Mouse (Mus musculus): ENCODE measurements at regions not wholly inside any gene's neighbourhood (a gene's known extent, or its start where the extent isn't known, plus 50 kb on each side); places are given as distances from the start of the nearest gene placed in this dataset.

DNA sequence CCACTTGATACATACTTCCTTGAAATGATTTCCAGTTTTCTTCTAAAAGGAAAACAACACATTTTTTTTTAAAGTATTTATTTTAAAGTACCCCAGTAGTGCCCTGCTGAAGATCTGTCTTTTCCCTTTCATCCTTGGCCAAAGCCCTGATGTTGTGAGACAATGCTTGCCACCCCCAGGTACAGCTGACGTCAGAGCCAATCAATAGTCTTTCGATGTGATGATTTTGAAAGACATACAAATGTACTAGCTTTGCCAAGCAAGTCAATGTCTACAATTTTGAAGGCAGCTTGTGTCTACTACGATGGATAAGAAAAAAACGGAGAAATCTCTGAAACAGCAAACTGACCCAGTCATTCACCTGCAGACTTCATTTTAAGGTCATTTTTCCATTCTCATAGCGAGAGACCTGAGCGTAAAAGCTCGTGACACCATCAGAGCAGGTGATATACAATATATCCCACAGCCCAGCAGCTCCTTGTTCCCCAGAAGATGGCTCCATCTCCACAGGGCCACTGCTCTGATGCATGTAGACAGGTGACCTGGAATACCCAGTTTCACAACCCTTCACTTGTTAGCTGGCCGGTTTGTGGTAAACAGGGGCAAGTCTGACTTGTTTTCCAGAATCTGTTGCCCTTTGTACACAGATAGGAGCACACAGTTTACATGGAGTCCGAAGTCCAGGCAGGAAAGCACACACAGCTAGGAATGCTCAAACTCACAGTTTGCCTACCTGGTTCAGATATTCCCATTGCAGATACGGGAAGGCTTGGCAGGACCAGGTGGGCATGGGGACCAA is 129.0 kb downstream of the Irs2 start:
- H3K27me3 ChIP-seq (replicated peaks; ENCODE audit: control insufficient read depth, insufficient read depth, low read length), result no peaks in the 10 kb centered on the region
- H3K4me1 ChIP-seq (replicated peaks; ENCODE audit: control insufficient read depth, insufficient read depth, low read length), result no peaks in the 10 kb centered on the region
- H3K27ac ChIP-seq (ENCODE audit: low read depth, low read length), result no peak overlapping the region; the same call in 1 of the 2 replicates
- ATAC-seq, result peak; percentile 95
- 48% methylated on average over 10 of the region's 10 CpGs for WGBS
- H3K4me3 ChIP-seq (ENCODE audit: low read depth, low read length), result no peak overlapping the region
- TF ChIP-seq CTCF (IDR thresholded peaks at IDR 0.05; ENCODE audit: low read depth), result peak; percentile 68
- no peak overlapping the region for H3K9ac ChIP-seq (ENCODE audit: low read depth, low read length)
- H3K9me3 ChIP-seq (ENCODE audit: control insufficient read depth), result no peaks in the 10 kb centered on the region
- H3K36me3 ChIP-seq (ENCODE audit: control insufficient read depth, insufficient read depth), result no peaks in the 10 kb centered on the region
- no peak overlapping the region for H3K4me2 ChIP-seq (replicated peaks; ENCODE audit: low read depth)

GRCm38 (mm10) chr8:10878371-10878770 is 129.9 kb downstream of the Irs2 start:
- no peak for TF ChIP-seq CTCF (IDR thresholded peaks at IDR 0.05; ENCODE audit: low read depth)
- H3K9me3 ChIP-seq (ENCODE audit: control insufficient read depth), result no peaks in the 10 kb centered on the region
- no peak for ATAC-seq
- 88% methylated on average over 4 of the region's 4 CpGs for WGBS
- no peak overlapping the region for H3K4me2 ChIP-seq (replicated peaks; ENCODE audit: low read depth)
- H3K27ac ChIP-seq (ENCODE audit: low read depth, low read length), result no peak overlapping the region
- H3K36me3 ChIP-seq (ENCODE audit: control insufficient read depth, insufficient read depth), result no peaks in the 10 kb centered on the region
- no peak overlapping the region for H3K4me3 ChIP-seq (ENCODE audit: low read depth, low read length)
- no peak overlapping the region for H3K9ac ChIP-seq (ENCODE audit: low read depth, low read length)
- H3K4me1 ChIP-seq (replicated peaks; ENCODE audit: control insufficient read depth, insufficient read depth, low read length), result no peaks in the 10 kb centered on the region
- no peaks in the 10 kb centered on the region for H3K27me3 ChIP-seq (replicated peaks; ENCODE audit: control insufficient read depth, insufficient read depth, low read length)

GRCm38 (mm10) chr8:10875170-10875569 is 133.1 kb downstream of the Irs2 start:
- no peak for ATAC-seq
- Histone ChIP-seq H3K4me1 (replicated peaks; ENCODE audit: control insufficient read depth, insufficient read depth, low read length) (no peaks in the 10 kb centered on the region), H3K27me3 (replicated peaks; ENCODE audit: control insufficient read depth, insufficient read depth, low read length) (no peaks in the 10 kb centered on the region), H3K4me2 (replicated peaks; ENCODE audit: low read depth) (no peak overlapping the region), H3K9ac (ENCODE audit: low read depth, low read length) (no peak overlapping the region), H3K9me3 (ENCODE audit: control insufficient read depth) (no peaks in the 10 kb centered on the region), H3K4me3 (ENCODE audit: low read depth, low read length) (no peak overlapping the region), H3K27ac (ENCODE audit: low read depth, low read length) (no peak overlapping the region), H3K36me3 (ENCODE audit: control insufficient read depth, insufficient read depth) (no peaks in the 10 kb centered on the region)
- TF ChIP-seq CTCF (IDR thresholded peaks at IDR 0.05; ENCODE audit: low read depth), result no peak
- 75% methylated on average over 6 of the region's 6 CpGs for WGBS

DNA sequence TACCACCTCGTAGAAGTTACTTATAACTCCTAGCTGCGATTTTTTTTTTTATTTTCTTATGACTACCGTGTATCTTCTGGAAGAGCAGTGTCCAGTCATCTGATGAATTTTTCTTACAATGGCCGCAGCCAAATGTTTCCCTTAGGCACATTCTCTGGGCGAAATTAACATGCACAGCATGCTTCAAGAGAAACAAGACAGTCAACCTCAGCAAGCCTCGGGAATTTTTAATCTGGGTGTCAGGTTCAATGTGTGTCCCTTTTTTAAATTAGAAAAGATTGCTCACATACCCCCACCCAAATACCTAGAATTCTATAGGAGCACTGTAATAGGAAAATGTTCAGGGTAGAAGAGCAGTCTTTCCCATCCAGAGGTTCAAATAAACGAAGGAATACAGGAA is 136.8 kb downstream of the Irs2 start:
- Histone ChIP-seq H3K4me2 (replicated peaks; ENCODE audit: low read depth) (no peak overlapping the region), H3K27me3 (replicated peaks; ENCODE audit: control insufficient read depth, insufficient read depth, low read length) (no peaks in the 10 kb centered on the region), H3K36me3 (ENCODE audit: control insufficient read depth, insufficient read depth) (no peaks in the 10 kb centered on the region), H3K27ac (ENCODE audit: low read depth, low read length) (no peak overlapping the region), H3K9me3 (ENCODE audit: control insufficient read depth) (no peaks in the 10 kb centered on the region), H3K4me1 (replicated peaks; ENCODE audit: control insufficient read depth, insufficient read depth, low read length) (no peaks in the 10 kb centered on the region; the same call in 1 of the 2 replicates), H3K4me3 (ENCODE audit: low read depth, low read length) (no peak overlapping the region), H3K9ac (ENCODE audit: low read depth, low read length) (no peak overlapping the region)
- no peak for TF ChIP-seq CTCF (IDR thresholded peaks at IDR 0.05; ENCODE audit: low read depth)
- WGBS, result 80% methylated on average over 7 of the region's 7 CpGs
- no peak for ATAC-seq

GRCm38 (mm10) chr8:10870423-10871055 is 137.7 kb downstream of the Irs2 start:
- ATAC-seq, result no peak
- Histone ChIP-seq H3K4me2 (replicated peaks; ENCODE audit: low read depth) (no peak overlapping the region), H3K27ac (ENCODE audit: low read depth, low read length) (no peak overlapping the region), H3K36me3 (ENCODE audit: control insufficient read depth, insufficient read depth) (no peaks in the 10 kb centered on the region), H3K27me3 (replicated peaks; ENCODE audit: control insufficient read depth, insufficient read depth, low read length) (no peaks in the 10 kb centered on the region), H3K4me3 (ENCODE audit: low read depth, low read length) (no peak overlapping the region), H3K9me3 (ENCODE audit: control insufficient read depth) (no peaks in the 10 kb centered on the region), H3K9ac (ENCODE audit: low read depth, low read length) (no peak overlapping the region), H3K4me1 (replicated peaks; ENCODE audit: control insufficient read depth, insufficient read depth, low read length) (peaks cover 8% of the 10 kb centered on the region)
- no peak for TF ChIP-seq CTCF (IDR thresholded peaks at IDR 0.05; ENCODE audit: low read depth)
- 84% methylated on average over 13 of the region's 13 CpGs for WGBS

DNA sequence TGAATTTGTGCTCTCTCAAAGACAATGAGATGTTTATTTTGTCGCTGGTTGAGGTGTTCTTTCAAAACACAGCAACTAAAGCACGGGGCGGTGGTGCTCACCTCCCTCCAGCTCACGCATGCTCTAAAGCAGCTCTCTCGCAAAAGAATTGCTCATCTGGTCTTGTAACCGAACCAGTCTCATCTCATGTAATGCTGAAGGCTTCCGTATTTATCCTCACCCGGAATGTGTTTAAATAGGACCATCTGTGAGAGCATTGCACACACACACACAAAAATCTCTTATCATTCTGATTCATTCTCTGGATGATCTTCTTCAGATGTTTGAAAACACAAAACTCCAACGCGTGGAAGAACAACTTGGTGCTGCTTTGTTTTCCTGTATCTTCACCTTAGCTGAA is 138.4 kb downstream of the Irs2 start:
- peaks cover 14% of the 10 kb centered on the region for H3K4me1 ChIP-seq (replicated peaks; ENCODE audit: control insufficient read depth, insufficient read depth, low read length)
- no peak overlapping the region for H3K27ac ChIP-seq (ENCODE audit: low read depth, low read length)
- WGBS, result 78% methylated on average over 10 of the region's 10 CpGs
- no peak overlapping the region for H3K9ac ChIP-seq (ENCODE audit: low read depth, low read length)
- no peak overlapping the region for H3K4me3 ChIP-seq (ENCODE audit: low read depth, low read length)
- no peaks in the 10 kb centered on the region for H3K27me3 ChIP-seq (replicated peaks; ENCODE audit: control insufficient read depth, insufficient read depth, low read length)
- H3K4me2 ChIP-seq (replicated peaks; ENCODE audit: low read depth), result no peak overlapping the region
- ATAC-seq, result no peak
- TF ChIP-seq CTCF (IDR thresholded peaks at IDR 0.05; ENCODE audit: low read depth), result no peak
- H3K9me3 ChIP-seq (ENCODE audit: control insufficient read depth), result no peaks in the 10 kb centered on the region
- no peaks in the 10 kb centered on the region for H3K36me3 ChIP-seq (ENCODE audit: control insufficient read depth, insufficient read depth)

Data from intestine, postnatal 0 days (tissue).